Mouse (Mus musculus) megakaryocyte, embryonic 14.5 days (primary cell): ENCODE results near the gene Cecr2. TPM values are rescaled to one million over a fixed set of nuclear protein-coding genes. Genes with fewer than 3 reads are reported as not detected.

Experiments
- H3K27me3 ChIP-seq: replicated peaks from 2 replicates; pipeline ENCODE3; 2012; ENCODE audit warnings: inconsistent platforms
- H3K36me3 ChIP-seq: replicated peaks from 2 replicates; pipeline ENCODE3; 2012; ENCODE audit warnings: low read length, inconsistent platforms, mixed read lengths
- H3K4me1 ChIP-seq: 2 replicates; pipeline ENCODE4 v1.6.1; 2012; ENCODE audit warnings: inconsistent platforms
- H3K4me3 ChIP-seq: replicated peaks from 2 replicates; pipeline ENCODE3; 2012; ENCODE audit warnings: moderate library complexity, mild to moderate bottlenecking, inconsistent platforms
- H3K9me3 ChIP-seq: 2 replicates; pipeline ENCODE4 v1.6.1; 2012; ENCODE audit warnings: inconsistent platforms
- FLI1 ChIP-seq: IDR thresholded peaks from 2 replicates; pipeline ENCODE4 v1.6.1; 2012; ENCODE audit warnings: low read length, inconsistent platforms, mixed read lengths
- GATA1 ChIP-seq: IDR thresholded peaks from 3 replicates; pipeline ENCODE4 v1.6.1; 2012; ENCODE audit warnings: mixed read lengths, low read length, inconsistent platforms, borderline replicate concordance
- polyA plus RNA-seq: library from polyadenylated mRNA; stranded (reverse); fragments of >175 nt; gene quantifications from 2 replicates; pipeline ENCODE4 v1.2.3, GENCODE M21; 2012; ENCODE audit warnings: low replicate concordance; ENCODE audit not compliant: insufficient read depth

Cecr2 gene
- polyA plus RNA-seq, 1 experiment = not detected

- Histone ChIP-seq H3K9me3 (no peaks in the 10 kb centered on the region), H3K27me3 (peaks cover 5% of the 10 kb centered on the region), H3K4me3 (no peak overlapping the region), H3K4me1 (no peaks in the 10 kb centered on the region), H3K36me3 (no peaks in the 10 kb centered on the region)
- no peak for TF ChIP-seq FLI1
Observed at GRCm38 (mm10) chr6:120708759-120709158, 42.6 kb downstream of the Cecr2 start.

GRCm38 (mm10) chr6:120714806-120715205 lies 48.6 kb downstream of the Cecr2 start:
- Histone ChIP-seq H3K4me3 (no peak overlapping the region), H3K27me3 (peaks cover 28% of the 10 kb centered on the region), H3K9me3 (no peaks in the 10 kb centered on the region), H3K4me1 (no peaks in the 10 kb centered on the region), H3K36me3 (no peaks in the 10 kb centered on the region)
- TF ChIP-seq GATA1 = no peak
- no peak for TF ChIP-seq FLI1

- H3K36me3 ChIP-seq = no peaks in the 10 kb centered on the region
- no peaks in the 10 kb centered on the region for H3K9me3 ChIP-seq
- no peak for TF ChIP-seq GATA1
- no peak for TF ChIP-seq FLI1
- no peak overlapping the region for H3K4me3 ChIP-seq
- no peaks in the 10 kb centered on the region for H3K4me1 ChIP-seq
- peaks cover 28% of the 10 kb centered on the region for H3K27me3 ChIP-seq
Observed at GRCm38 (mm10) chr6:120715227-120715626, 49.1 kb downstream of the Cecr2 start.

- Histone ChIP-seq H3K27me3 (peaks cover 31% of the 10 kb centered on the region), H3K9me3 (no peaks in the 10 kb centered on the region), H3K36me3 (no peaks in the 10 kb centered on the region), H3K4me3 (no peak overlapping the region), H3K4me1 (no peaks in the 10 kb centered on the region)
- no peak for TF ChIP-seq GATA1
- no peak for TF ChIP-seq FLI1
Observed at GRCm38 (mm10) chr6:120715851-120716250, 49.7 kb downstream of the Cecr2 start.

GRCm38 (mm10) chr6:120716531-120716984 lies 50.4 kb downstream of the Cecr2 start:
- TF ChIP-seq FLI1 (no peak), GATA1 (no peak)
- Histone ChIP-seq H3K9me3 (no peaks in the 10 kb centered on the region), H3K4me1 (no peaks in the 10 kb centered on the region), H3K36me3 (no peaks in the 10 kb centered on the region), H3K4me3 (no peak overlapping the region), H3K27me3 (peaks cover 32% of the 10 kb centered on the region)

GRCm38 (mm10) chr6:120725986-120726385 lies 59.8 kb downstream of the Cecr2 start:
- Histone ChIP-seq H3K27me3 (peaks cover 17% of the 10 kb centered on the region), H3K4me3 (no peak overlapping the region), H3K4me1 (no peaks in the 10 kb centered on the region), H3K36me3 (no peaks in the 10 kb centered on the region), H3K9me3 (peaks cover 5% of the 10 kb centered on the region; the same call in 1 of the 2 replicates)
- TF ChIP-seq GATA1 = no peak
- TF ChIP-seq FLI1 = no peak

- Histone ChIP-seq H3K27me3 (peaks cover 2% of the 10 kb centered on the region), H3K36me3 (no peaks in the 10 kb centered on the region)
- TF ChIP-seq FLI1 = no peak
- TF ChIP-seq GATA1 = no peak
Observed at GRCm38 (mm10) chr6:120736011-120736410, 69.8 kb downstream of the Cecr2 start.

GRCm38 (mm10) chr6:120736566-120736965 lies 70.4 kb downstream of the Cecr2 start:
- no peaks in the 10 kb centered on the region for H3K4me1 ChIP-seq
- no peak overlapping the region for H3K4me3 ChIP-seq
- peaks cover 2% of the 10 kb centered on the region for H3K27me3 ChIP-seq
- TF ChIP-seq FLI1 (no peak), GATA1 (no peak)
- no peaks in the 10 kb centered on the region for H3K9me3 ChIP-seq
- H3K36me3 ChIP-seq = no peaks in the 10 kb centered on the region

More at GRCm38 (mm10) chr6:120736011-120736410, 69.8 kb downstream of the Cecr2 start:
- no peaks in the 10 kb centered on the region for H3K4me1 ChIP-seq
- H3K4me3 ChIP-seq = no peak overlapping the region
- H3K9me3 ChIP-seq = no peaks in the 10 kb centered on the region

GRCm38 (mm10) chr6:120743130-120743529 lies 77.0 kb downstream of the Cecr2 start:
- no peaks in the 10 kb centered on the region for H3K36me3 ChIP-seq
- TF ChIP-seq FLI1 (no peak), GATA1 (no peak)

GRCm38 (mm10) chr6:120744266-120744665 lies 78.1 kb downstream of the Cecr2 start:
- no peaks in the 10 kb centered on the region for H3K36me3 ChIP-seq
- TF ChIP-seq GATA1 (no peak), FLI1 (no peak)
- no peaks in the 10 kb centered on the region for H3K9me3 ChIP-seq

More at GRCm38 (mm10) chr6:120743130-120743529, 77.0 kb downstream of the Cecr2 start:
- Histone ChIP-seq H3K4me3 (no peak overlapping the region), H3K9me3 (no peaks in the 10 kb centered on the region), H3K27me3 (peaks cover 18% of the 10 kb centered on the region), H3K4me1 (peaks cover 3% of the 10 kb centered on the region; the same call in 1 of the 2 replicates)

GRCm38 (mm10) chr6:120746416-120746815 lies 80.2 kb downstream of the Cecr2 start:
- Histone ChIP-seq H3K4me3 (no peak overlapping the region), H3K27me3 (peaks cover 24% of the 10 kb centered on the region), H3K36me3 (no peaks in the 10 kb centered on the region), H3K4me1 (peaks cover 7% of the 10 kb centered on the region; the same call in 1 of the 2 replicates), H3K9me3 (no peaks in the 10 kb centered on the region)
- TF ChIP-seq FLI1 (no peak), GATA1 (no peak)

More at GRCm38 (mm10) chr6:120744266-120744665, 78.1 kb downstream of the Cecr2 start:
- Histone ChIP-seq H3K4me1 (peaks cover 5% of the 10 kb centered on the region; the same call in 1 of the 2 replicates), H3K27me3 (peaks cover 19% of the 10 kb centered on the region), H3K4me3 (no peak overlapping the region)
